Mouse (Mus musculus) lung, postnatal 36 days (tissue): ENCODE measurements around the gene Lyl1.
A peak's percentile ranks its signal among the peaks of the same experiment; 100 is the strongest.

Experiments
- DNase-seq: peaks from one replicate; pipeline ENCODE4 v3.0.0; 2022; ENCODE audit warnings: mixed read lengths

Gene Lyl1

DNA sequence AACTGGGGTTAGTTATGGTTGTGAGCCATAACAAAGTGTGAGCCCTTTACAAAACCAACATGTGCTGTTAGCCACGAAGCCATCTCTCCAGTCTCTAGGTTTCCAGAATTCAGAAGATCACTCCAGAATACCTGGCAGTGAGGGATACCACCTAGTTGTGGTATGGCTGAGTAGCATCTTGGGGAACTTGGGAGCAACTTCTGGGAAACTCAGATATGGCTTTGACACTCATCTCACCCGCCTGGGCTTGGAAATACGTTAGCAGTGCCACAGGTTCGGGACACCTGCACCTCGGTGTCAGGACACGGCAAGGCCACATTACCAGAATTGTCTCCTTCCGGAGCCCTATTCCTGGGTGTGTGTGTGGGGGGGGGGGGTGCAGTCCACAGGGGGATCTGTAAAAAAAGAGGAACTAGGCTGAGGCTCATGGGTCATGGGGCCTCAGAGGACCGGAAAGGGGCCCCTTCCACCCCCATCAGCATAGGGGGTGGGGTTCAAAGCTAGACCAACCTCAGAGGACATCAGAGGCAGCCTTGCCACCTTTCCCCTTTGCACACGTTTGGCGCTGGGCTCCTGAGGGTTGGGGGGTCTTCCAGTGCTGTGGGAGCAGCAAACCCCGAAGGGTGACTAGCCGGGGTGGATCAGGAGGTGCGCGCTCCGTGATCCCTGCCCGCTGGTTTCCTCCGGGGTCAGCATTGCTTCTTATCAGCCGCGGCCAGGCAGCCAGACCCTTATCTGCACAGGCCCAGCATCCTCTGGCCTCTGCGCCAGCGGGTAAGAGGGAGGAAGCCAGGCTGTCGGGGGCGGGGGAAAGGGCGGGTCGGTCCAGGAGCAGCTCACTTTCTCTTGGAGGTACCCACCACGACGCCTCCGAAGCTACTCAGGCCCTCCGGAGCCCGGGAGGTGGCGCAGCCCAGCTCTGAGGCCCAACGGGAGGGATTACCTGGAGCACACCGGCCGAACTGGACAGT, at the start of gene Lyl1:
Gene Lyl1 (plus strand): TSS at position 517 of the 971 bp plus-strand sequence.
- peak; percentile 89 for DNase-seq

DNA sequence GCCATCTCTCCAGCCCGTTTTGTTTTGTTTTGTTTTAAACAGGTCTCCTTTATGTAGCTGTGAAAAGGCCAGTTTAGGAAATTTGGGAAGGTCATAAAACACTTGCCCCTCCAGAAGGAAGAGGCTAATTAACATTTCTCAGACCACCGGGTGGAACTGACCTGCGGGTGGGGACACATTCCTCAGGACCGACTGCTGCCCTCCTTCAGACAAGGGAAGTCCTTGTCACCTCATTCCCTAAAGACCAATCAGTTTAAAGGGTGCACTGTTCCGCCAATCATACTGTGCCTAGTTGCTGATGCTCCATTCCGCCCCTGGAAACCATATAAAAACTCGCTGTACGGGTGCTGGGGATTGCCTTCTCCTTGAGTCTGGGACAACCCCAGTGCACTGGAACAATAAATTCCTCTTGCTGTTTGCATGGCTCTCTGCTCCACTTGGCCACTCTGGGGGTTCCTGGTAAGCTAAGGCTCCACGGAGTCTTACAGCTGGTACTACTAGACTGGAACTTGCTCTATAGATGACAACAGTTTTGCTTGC, 48.1 kb upstream of the Lyl1 start:
- no peak for DNase-seq

DNA sequence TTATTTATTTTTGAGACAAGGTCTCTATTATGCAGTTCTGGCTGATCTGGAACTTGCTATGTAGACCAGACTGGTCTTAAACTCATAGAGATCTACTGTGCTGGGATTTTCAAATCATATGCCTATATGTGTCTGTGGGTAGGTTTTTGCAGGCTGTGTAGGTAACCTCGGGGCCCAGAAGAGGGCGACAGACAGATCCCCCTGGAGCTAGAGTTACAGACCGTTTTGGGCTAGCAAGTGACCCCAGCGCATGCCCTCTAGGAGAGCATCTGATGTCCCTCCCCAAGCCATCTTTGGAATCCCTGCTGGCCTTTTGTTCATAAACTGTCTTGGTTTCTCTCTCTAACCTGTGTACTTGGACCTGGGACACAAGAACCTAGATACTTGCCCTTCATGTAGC, 46.7 kb upstream of the Lyl1 start:
- DNase-seq = no peak

DNA sequence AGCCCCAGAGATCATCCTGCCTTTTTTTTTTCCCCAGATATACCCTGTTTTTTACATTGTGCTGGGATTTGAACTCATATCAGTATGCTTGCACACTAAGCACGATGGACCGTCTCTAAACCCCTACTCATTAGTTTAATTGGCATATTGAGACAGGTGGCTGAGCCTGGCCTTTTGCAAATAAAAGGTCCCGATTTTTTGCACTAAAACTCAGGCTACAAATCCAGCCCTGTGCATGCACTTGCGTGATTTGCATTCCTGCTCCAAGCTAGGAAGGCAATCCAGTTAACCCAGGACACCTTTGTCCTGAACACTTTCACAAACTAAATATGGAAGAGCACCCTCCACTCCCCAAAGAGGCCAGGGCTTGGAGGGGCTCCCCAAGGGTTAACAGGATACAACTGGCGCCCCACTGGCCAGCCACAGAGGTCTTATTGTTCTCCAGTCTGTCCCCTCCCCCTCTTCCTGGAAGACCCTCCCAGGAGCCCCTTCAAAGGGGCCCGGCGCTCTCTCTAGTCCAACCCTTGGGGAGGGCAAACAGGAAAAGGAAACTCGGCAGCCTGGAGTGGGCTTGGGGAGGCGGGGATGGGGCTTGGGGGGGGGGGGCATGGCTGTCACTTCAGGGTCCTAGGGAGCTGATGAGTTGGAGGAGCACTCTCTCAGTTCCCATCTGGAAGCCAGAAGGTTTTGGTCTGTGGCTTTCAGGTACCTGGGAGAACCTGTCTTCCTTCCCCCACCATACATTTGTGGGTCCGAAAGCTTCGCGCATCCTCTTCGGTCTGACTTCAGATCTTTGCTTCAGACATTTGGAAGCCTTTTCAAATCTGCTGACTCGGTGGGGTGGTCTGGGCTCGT, 45.7 kb upstream of the Lyl1 start:
- peak; percentile 63 for DNase-seq

DNA sequence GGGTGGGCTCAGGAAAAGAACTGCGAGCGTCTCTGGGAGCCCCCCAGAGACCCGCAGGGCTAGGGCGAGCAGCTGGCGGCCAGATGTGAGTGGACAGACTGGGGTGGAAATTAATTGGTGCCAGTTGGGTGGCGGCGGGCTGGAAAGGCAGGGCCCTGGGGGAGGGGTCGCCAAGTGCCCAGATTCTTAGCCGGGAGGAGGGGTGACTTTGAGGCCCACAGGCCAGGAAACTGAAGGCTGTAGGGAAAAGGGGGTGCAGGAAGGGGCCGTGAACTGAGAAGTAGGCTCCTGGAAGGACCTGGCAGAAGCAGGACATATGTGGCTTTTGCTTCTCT, 45.1 kb upstream of the Lyl1 start:
- DNase-seq = peak; percentile 49

DNA sequence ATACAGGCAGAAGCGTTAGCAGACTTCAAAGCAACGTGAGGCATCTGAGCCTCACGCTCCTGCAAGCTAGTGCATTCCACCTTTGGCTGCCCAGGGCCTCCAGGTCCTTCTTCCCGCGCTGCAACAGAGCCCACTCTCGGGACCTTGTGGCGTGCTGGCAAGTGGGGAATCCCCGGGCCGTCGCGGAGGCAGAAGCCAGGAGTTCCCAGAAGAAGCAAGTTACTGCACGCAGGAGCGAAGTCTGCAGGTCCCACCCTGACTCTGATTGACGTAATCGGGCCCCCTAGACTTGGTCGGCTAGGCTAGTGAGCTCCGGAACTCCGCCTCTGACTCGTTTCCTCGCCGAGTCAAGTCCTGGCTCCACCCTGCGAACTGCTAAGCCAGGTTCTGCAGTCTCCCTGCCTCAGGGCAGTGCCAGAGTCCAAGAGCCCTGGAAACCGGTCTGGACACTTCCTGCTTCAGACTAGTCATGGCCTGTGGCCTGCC, 44.6 kb upstream of the Lyl1 start:
- peak; percentile 96 for DNase-seq

DNA sequence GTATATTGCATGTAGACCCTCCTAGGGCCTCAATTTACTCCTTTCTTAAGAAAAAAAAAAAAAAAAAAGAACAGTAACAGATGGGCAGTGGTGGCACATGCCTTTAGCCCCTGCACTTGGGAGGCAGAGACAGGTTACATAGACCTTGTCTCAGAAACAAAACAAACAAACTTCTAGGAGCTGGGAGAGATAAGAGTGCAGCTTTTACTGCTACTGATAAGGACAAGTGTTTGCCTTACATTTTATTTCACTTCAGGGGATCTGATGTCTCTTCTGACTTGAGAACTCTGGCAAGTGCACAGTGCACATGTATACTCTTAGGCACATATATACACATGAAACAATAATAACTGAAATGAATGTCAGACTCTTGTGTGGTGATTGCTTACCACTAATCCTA, 44.1 kb upstream of the Lyl1 start:
- no peak for DNase-seq

DNA sequence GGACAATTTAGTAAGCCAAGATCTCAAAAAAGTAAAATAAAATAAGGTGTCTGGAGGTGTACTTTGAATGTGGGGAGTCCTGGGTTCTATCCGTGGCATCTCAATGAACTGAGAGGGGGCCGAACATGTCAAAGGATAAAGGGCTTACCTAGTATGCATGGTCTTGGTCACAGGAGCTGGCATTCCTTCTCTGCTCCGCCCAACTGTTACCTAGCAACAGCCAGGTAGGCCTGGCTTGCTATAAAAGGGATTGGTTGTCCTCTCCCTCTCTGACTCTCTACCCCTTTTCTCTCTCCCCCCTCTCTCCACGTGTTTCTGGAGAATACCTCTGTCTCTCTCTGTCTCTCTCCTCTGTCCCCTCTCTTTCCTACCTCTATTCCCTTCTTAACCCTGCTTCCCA, 43.6 kb upstream of the Lyl1 start:
- DNase-seq = peak; percentile 62

DNA sequence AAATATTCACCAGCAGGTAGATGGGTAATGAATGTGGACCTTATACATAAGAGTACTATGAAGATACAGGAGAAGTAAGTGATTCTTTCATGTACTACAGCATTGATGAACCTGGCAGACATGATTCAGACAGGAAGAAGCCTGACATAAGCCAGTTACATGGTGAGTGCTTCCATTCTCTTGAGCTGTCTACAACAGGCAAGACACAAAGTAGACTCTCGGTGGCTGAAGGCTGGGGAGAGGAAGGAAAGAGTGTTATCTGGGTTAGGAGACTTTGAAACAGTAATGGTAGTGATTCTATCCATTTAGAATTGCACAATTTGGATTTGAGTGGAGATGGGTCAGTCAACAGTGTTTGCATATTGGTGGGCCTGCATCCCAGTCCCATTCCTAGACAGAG, 42.3 kb upstream of the Lyl1 start:
- no peak for DNase-seq

DNA sequence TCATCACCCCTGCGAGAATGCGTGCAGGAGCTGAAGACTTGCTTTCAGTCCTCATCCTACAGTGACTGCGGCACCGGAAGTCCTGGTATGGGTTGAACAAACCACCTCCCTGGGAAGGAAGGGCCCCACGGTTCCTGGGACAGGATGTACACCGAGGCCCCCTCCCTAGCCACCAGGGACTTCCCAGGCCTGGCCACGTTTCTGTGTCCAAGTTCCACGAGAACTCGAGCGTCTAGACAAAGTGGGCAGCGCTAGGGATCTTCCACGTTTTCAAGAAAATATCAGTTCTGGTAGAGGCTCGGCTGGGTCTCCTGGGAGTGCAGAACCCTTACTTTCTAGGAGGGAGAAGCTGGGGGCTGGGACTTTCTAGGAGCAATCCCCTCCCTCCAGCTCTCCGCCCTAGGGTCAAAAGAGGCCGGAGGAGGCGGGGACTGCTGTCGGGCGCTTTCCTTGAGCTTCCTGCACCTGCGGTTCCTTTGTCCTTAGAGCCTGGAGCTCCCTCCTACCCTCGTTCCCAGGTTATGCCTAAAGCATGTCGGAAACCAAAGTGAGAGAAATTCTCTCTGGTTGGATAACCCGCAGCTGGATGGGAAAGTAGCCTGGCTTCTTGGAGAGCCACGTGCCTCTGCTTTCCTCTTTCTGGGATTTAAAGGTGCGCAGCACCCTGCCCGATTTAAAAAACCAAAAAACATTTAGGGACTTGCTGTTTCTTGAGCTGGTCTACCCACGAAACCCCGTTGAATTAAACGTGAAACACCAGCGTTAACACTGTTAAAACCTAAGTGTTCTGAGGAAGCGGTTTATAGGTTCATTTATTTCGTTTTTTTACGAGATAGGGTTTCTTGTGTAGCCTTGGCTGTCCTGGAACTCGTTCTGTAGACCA, 41.1 kb upstream of the Lyl1 start:
- DNase-seq = peak; percentile 87

DNA sequence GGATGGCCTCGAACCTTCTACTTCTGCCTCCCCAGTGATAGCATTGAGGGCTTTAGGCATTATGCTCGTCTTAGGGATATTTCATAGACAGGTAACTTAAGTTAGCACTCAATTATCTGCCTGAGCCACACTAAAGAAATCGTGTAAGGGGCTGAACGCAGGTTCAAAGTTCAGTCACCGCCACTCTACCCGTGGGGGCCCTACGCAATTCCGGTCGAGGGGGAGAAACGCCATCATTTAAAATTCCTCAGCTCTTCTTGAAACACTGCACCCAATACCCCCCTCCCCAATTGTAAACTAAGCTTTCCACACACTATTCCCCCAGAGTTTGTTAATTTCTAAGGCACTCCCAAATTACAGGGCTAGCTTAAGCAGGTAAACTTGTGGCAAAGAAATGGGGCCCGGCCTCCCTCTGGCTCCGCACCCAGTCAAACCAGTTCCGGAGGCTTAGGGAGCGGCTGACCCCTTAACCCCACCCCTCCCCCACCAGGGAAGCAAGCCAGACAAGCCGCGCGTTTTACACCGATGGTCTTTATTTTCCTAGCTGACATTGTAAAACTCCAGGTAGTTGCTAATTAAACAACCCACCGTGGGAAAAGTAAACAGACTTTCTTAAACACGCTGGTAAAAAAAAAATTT, 40.3 kb upstream of the Lyl1 start:
- DNase-seq = peak; percentile 86

DNA sequence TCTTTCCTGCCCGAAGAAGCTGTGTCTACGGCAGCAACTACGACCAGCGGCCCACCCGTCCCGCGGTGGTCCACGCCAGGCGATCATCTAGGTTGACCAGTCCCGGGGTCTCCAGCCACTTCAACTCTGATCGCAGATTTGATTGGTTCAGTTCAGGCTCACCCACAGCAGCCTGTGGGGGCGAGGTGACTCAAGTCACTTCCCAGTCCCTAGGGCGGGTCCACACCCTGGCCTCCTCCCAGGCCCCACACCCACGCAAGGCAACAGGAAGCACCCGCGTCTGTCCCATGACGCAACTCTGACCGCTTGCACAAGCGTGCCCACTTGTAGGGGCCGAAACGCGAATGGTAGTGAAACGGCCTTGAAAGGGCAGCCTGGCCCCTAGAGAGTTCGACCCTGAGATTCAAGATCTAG, 39.8 kb upstream of the Lyl1 start:
- DNase-seq = peak; percentile 98

DNA sequence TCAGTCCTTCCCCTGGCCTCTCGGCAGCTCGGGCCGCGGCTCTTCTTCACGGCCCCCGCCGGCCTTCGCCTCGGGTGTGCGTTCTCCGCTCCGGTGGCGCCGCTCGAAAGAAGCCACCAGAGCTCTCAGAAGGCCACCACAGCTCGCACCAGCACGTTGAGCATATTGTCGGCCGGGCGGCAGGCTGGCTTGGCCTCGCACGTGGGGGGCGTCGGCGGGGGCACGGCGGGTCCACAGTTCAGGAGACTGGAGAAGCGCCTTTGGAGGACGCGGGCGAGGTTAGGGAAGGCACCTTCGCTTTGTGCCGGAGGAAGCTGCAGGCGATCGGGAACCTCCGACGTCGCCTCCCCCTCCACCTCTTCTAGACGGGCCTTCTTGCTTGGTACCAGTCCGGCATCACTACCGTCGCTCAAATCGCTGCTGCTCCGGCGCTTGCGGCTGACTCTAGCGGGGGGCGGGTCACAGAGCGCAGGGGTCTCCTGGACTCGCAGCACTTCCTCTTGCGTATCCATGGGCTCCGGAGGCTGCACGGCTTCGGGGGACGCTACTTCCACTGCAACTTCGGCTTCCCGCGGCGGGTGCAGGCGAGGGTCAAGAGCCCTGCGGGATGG, 39.2 kb upstream of the Lyl1 start:
- DNase-seq = peak; percentile 35

DNA sequence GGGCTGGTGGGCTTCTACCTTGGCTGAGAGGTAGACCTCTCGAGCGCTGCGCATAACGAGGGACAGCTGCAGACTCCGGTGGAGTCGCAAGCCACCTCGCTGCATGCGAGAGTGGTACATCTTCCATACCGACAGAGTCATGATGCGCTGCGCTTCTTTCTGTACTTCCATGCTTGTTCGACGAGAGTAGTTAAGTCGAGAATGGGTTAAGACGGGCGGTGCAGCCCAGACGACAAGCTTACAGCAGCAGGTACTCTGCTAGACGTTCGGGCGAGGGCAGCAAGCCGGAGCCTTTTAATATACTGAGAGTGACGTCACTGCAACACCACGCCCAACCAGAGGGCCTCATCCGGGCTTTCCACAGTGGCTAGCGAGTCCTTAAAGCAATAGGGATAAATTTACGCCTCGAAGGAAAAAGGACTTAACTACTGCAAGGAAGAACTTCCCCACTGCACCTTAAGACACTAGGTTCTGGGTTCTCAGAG, 38.6 kb upstream of the Lyl1 start, which contains the start of gene Ier2:
Gene Ier2 (minus strand): TSS at position 272 of the 485 bp plus-strand sequence.
- DNase-seq = peak; percentile 98

DNA sequence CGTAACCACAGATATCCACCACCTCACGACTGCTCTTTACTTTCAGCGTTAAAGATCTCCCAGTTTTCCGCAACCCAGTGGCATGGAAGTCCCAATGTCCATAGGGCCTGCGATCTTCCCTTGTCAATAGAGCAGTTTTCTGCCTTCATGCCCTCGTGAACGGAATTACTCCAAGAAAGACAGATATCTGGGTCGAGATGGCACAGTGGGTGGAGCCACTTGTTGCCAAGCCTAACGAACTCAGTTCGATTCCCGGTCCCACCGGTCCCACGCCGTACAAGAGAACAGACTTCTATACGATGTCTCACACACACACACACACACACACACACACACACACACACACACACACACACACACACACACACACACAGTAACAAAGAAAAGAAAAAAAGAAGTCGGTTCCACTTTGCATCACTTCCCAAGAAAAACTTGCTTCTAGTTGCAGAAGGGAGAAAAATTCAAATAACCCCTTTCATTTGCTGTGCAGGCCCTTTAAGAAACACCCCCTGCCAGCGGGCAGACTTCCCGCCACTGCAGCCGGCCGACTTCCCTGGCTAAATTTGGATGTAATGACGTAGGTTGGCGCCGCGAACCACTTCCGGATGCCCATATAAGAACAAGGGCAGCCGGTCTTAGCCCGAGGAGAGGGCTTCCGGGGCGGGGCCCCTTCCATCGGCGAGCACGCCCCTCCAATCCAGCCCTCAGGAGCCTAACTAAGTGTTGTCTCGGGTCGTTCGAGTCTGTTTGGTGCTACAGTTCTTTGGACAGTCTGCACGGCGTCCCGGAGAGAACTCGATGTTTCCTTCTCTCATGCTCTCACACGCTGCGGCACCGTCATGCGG, 37.6 kb upstream of the Lyl1 start:
- DNase-seq = peak; percentile 99

DNA sequence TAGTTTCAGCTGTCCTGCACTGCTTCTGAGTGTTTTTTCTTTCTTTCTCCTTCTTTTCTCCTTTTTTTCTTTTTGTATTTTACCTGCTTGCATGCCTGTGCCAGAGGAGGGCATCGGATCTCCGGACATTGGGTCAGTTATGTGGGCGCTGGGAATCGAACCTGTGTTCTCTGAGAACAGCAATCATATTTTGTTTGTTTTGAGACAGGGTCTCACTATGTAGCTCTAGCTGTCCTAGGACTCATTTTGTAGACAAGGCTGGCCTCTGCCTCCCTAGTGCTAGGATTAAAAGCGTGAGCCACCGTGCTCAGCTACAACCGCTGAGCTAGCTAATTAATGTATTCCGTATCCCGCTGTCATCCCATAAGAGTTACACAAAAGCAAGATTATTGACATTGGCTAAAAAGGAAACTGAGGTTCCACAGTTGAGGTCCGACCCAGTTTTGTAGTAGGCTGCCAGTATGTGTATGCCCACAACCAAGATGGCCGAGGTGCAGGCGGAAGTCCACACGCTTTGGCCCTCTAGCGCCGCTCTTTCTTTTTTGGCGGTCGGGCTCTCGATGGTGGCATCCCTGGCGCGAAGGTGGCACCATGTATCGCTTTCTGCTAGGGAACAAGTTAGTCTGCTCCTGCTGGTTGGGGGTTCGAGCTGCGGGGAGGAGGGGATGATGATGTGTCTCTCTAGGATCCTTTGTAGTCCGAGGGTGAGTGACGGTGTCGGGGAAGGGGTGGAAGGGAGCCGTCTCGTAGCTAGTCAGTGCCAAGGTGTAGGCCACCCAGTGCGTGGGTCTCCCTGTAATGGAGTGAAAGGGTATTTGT, 36.5 kb upstream of the Lyl1 start:
- peak; percentile 90 for DNase-seq

DNA sequence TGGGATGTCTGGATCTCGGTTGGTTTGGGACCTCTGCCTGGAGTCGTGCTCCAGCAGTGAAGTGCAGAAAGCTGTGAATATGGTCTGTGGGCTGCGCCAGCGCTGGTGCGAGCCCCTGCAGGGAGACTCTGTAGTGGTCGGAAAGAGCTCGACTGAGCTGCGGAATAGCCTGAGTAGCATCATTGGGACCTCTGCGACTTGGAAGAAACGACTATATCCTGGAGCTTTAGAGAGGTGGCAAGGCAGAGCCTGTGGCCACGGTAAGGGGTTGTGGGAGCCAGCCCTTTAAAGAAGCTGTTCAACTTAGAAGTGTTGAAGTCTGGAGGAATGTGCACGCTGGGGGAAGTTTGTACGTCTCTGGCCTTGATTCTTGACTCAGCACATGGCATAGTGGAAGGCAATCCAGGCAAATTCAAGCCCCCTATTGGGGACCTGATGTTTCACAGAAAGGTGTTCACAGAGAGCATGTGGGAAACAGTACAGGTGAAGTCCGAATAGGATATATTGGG, 35.8 kb upstream of the Lyl1 start:
- DNase-seq = no peak

DNA sequence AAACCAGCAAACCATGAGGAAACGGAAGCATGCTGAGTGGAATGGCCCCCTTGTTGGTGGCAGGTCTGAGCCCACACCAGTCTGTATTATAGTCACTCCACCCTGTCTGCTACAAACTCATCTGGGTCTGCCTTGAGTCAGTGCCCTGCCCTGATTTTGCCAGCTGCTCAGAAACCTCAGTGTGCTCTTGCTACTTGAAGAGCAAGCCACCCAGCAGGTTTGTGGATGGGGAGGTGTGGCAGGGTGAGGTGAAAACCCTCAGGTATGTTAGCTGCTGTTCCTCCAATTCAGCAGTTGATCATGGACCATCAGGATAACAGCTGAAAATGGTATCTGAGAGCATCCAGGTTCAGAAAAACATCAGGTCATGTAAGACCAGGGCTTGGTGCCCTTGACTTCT, 33.2 kb upstream of the Lyl1 start:
- DNase-seq = no peak
